Mouse (Mus musculus): ENCODE data around the gene Smg6.

DNA sequence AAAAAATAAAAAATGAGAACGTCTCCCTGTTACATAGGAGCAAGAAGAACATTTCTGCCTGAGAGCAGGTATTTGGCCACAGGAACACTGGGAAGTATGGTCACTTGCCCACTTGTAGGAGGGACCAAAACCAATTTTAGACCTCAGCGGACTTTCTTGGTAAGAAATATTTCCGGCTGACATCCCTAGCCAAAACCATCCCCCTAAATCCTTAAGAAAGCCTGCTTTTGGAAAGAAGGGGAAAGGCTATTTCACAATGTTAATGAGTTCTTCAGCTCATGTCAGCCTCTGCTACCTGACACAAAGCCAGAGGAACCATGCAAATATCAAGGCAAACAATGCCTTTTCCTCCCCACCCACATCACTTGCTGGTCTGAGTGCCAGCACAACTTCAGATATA is 108.5 kb downstream of the Smg6 start:
- no peak for TF ChIP-seq CHD2 (IDR thresholded peaks at IDR 0.05; ENCODE audit: low read depth, low read length)
- TF ChIP-seq ZNF384 (IDR thresholded peaks at IDR 0.05; ENCODE audit: low read depth, low read length), result no peak
